In the genomic region with DNA sequence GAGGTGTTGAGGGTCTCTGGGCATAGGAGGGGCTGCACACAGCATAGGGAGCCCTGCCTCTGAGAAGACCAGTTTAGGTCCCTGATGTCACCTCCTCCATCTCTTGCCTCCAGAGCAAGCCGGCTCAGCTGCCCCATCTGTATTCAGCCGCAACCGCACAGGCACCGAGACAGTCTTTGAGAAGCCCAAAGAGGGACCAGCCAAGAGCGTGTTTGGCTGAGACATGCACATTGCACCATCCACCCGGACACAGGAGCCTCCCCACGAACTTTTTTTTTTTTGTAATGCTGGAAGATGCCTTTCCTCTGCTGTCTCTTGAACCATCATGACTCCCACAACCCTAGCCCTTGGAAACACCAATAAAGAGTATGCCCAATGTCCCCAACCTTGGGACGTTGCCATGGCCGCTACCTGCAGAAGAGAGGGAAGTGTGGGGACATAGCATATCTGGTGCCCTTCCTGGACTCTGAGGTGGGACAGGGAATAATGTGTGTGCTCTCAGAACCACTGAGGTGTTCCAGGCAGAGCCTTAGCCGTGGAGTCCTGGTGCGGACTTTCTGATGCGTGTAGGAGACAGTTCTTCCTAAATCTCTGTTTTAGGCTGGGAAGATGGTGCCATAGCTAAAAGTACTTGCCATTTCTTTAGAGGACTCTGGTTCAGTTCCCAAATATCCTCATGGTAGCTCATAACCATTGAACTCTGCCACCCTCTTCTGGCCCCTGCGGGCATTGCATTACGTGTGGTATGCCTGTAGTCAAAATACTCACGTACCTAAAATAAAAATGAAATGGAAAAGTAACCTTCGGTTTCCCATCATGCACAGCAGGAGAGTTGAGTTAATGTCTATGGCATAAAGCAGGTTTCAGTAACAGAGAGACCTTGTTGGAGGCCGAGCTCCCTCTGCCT, we compare ENCODE assay signal across 9 mouse cellular contexts. TPM values are rescaled to one million over a fixed set of nuclear protein-coding genes. Genes with fewer than 3 reads are reported as not detected.
DNase-seq lines count a peak whose midpoint lies in the region; ATAC-seq lines count a peak whose summit lies in the region.
"Had no signal": no experiment of that assay in that cellular context is flagged by ENCODE, and none has a peak within 500 bp of the region (broad histone marks: within the 10 kb centered on the region; RNA-seq: fewer than 3 reads in every experiment).

No protein-coding gene starts in this region.

- no peak overlapping the region for H3K4me2 ChIP-seq in hindbrain, embryonic 11.5 days (replicated peaks; ENCODE audit: low read depth, low read length)
- no peak overlapping the region for H3K4me2 ChIP-seq in hindbrain, embryonic 12.5 days (replicated peaks)
- H3K4me2 ChIP-seq: neural tube, embryonic 12.5 days had no signal

- no peaks in the 10 kb centered on the region for H3K9me3 ChIP-seq in hindbrain, embryonic 11.5 days (ENCODE audit: control insufficient read depth, low read length)
- H3K9me3 ChIP-seq in hindbrain, embryonic 12.5 days (replicated peaks) = no peaks in the 10 kb centered on the region
- H3K9me3 ChIP-seq: neural tube, embryonic 12.5 days had no signal

- ATAC-seq in hindbrain, embryonic 11.5 days (ENCODE audit: low FRiP score) = no peak
- ATAC-seq in hindbrain, embryonic 12.5 days (ENCODE audit: low FRiP score) = no peak
- peak; percentile 71 to 75 for ATAC-seq in hematopoietic stem cell, adult 5-6 weeks (replicated peaks in 1 of 2; ENCODE audit: insufficient read depth in 1 of 2, low FRiP score in 2 of 2, low TSS enrichment in 1 of 2, low read depth in 1 of 2, poor library complexity in 2 of 2, severe bottlenecking in 2 of 2)
- ATAC-seq in megakaryocyte progenitor cell, adult 5-6 weeks (replicated peaks; ENCODE audit: poor library complexity) = peak; percentile 82

- no peak overlapping the region for H3K4me3 ChIP-seq in hindbrain, embryonic 11.5 days (ENCODE audit: low read depth, low read length)
- H3K4me3 ChIP-seq in hindbrain, embryonic 12.5 days = no peak overlapping the region
- H3K4me3 ChIP-seq: neural tube, embryonic 12.5 days had no signal

- 85% methylated on average over 17 of the region's 17 CpGs for whole genome bisulfite sequencing in hindbrain, embryonic 11.5 days
- WGBS in hindbrain, embryonic 12.5 days = 85% methylated on average over 17 of the region's 17 CpGs

- no peaks in the 10 kb centered on the region for H3K4me1 ChIP-seq in hindbrain, embryonic 11.5 days (replicated peaks; ENCODE audit: control insufficient read depth, insufficient read depth, low read length)
- H3K4me1 ChIP-seq in hindbrain, embryonic 12.5 days = peaks cover 3% of the 10 kb centered on the region; the same call in 1 of the 2 replicates
- H3K4me1 ChIP-seq: neural tube, embryonic 12.5 days had no signal

- H3K9ac ChIP-seq in hindbrain, embryonic 11.5 days (ENCODE audit: low read depth, low read length) = no peak overlapping the region
- no peak overlapping the region for H3K9ac ChIP-seq in hindbrain, embryonic 12.5 days
- H3K9ac ChIP-seq: neural tube, embryonic 12.5 days had no signal

- no peaks in the 10 kb centered on the region for H3K36me3 ChIP-seq in hindbrain, embryonic 11.5 days (ENCODE audit: control insufficient read depth, insufficient read depth, low read length)
- H3K36me3 ChIP-seq in hindbrain, embryonic 12.5 days = 0 out of 2 replicates have a peak, but pooled peaks cover 11% of the 10 kb centered on the region

- DNase-seq in hindbrain, embryonic 11.5 days (ENCODE audit: low spot score) = peak; percentile 46
- peak; percentile 71 for DNase-seq in urinary bladder, postnatal 14 days (ENCODE audit: low spot score)
- no peak for DNase-seq in urinary bladder, postnatal 10 days (ENCODE audit: low spot score)
- DNase-seq in cerebellum, postnatal 10 days = peak; percentile 71 to 78
- no peak for DNase-seq in Muller cell, postnatal 12 days (ENCODE audit: inconsistent ontology term)

- no peaks in the 10 kb centered on the region for H3K27me3 ChIP-seq in hindbrain, embryonic 11.5 days (ENCODE audit: control insufficient read depth, insufficient read depth, low read length)
- H3K27me3 ChIP-seq in hindbrain, embryonic 12.5 days = no peaks in the 10 kb centered on the region
- H3K27me3 ChIP-seq: neural tube, embryonic 12.5 days had no signal

- H3K27ac ChIP-seq in hindbrain, embryonic 11.5 days (ENCODE audit: low read depth, low read length) = no peak overlapping the region
- H3K27ac ChIP-seq in hindbrain, embryonic 12.5 days = no peak overlapping the region
- H3K27ac ChIP-seq: neural tube, embryonic 12.5 days had no signal

RNA-seq across cellular contexts. Expression of a gene that starts 2.1 kb away (rescaled TPM):
- polyA plus RNA-seq in hindbrain, embryonic 11.5 days (2014; fragmentation: Nextera tagmentation; extraction: Ambion mirVana) = 0.94 and 1.2 TPM in 2 replicates
- polyA plus RNA-seq in hindbrain, embryonic 12.5 days (2016; fragmentation: Nextera tagmentation; extraction: Ambion mirVana) = 0.80 and 2.2 TPM in 2 replicates
- not detected in 2 replicates for total RNA-seq in hematopoietic stem cell, adult 5-6 weeks (2017)
- 0.47 and 0.49 TPM in 2 replicates for total RNA-seq in megakaryocyte progenitor cell, adult 5-6 weeks (2015)
- 0.27 and 0.50 TPM in 2 replicates for total RNA-seq in megakaryocyte progenitor cell, adult 5-6 weeks (2017)

RNA-seq across cellular contexts. Expression of a gene that starts 5.2 kb away (rescaled TPM):
- polyA plus RNA-seq in hindbrain, embryonic 11.5 days (2014; fragmentation: Nextera tagmentation; extraction: Ambion mirVana) = not detected in 2 replicates
- 0.08 and 0.19 TPM in 2 replicates for polyA plus RNA-seq in hindbrain, embryonic 12.5 days (2016; fragmentation: Nextera tagmentation; extraction: Ambion mirVana)
- 0.06 TPM in 1 of 2 replicates, not detected in the other for total RNA-seq in hematopoietic stem cell, adult 5-6 weeks (2017)
- total RNA-seq in megakaryocyte progenitor cell, adult 5-6 weeks (2015) = not detected in 2 replicates
- total RNA-seq in megakaryocyte progenitor cell, adult 5-6 weeks (2017) = not detected in 2 replicates
- polyA plus RNA-seq: neural tube, embryonic 12.5 days had no signal

RNA-seq across cellular contexts. Expression of a gene that starts 42.5 kb away (rescaled TPM):
- 0.27 TPM in 1 of 2 replicates, not detected in the other for polyA plus RNA-seq in hindbrain, embryonic 11.5 days (2014; fragmentation: Nextera tagmentation; extraction: Ambion mirVana)
- polyA plus RNA-seq in hindbrain, embryonic 12.5 days (2016; fragmentation: Nextera tagmentation; extraction: Ambion mirVana) = 0.27 and 0.89 TPM in 2 replicates
- not detected in 2 replicates for total RNA-seq in hematopoietic stem cell, adult 5-6 weeks (2017)
- total RNA-seq in megakaryocyte progenitor cell, adult 5-6 weeks (2015) = not detected in 2 replicates
- not detected in 2 replicates for total RNA-seq in megakaryocyte progenitor cell, adult 5-6 weeks (2017)

RNA-seq across cellular contexts. Expression of a gene that starts 55.7 kb away (rescaled TPM):
- 17.2 and 23.3 TPM in 2 replicates for polyA plus RNA-seq in hindbrain, embryonic 11.5 days (2014; fragmentation: Nextera tagmentation; extraction: Ambion mirVana)
- 26.1 and 30.0 TPM in 2 replicates for polyA plus RNA-seq in hindbrain, embryonic 12.5 days (2016; fragmentation: Nextera tagmentation; extraction: Ambion mirVana)
- 7.1 and 8.6 TPM in 2 replicates for total RNA-seq in hematopoietic stem cell, adult 5-6 weeks (2017)
- 7.1 and 10.9 TPM in 2 replicates for total RNA-seq in megakaryocyte progenitor cell, adult 5-6 weeks (2015)
- total RNA-seq in megakaryocyte progenitor cell, adult 5-6 weeks (2017) = 6.4 and 9.8 TPM in 2 replicates

Comparison
In these comparisons a context has a peak if more than half of its experiments do, and no peak if none do; other contexts are left out.
1. DNase-seq: peak in hindbrain, embryonic 11.5 days (single experiment), urinary bladder, postnatal 14 days (single experiment) and cerebellum, postnatal 10 days (2 of 2); none in urinary bladder, postnatal 10 days (single experiment) and Muller cell, postnatal 12 days (single experiment).
2. ATAC-seq: peak in hematopoietic stem cell, adult 5-6 weeks (2 of 2) and megakaryocyte progenitor cell, adult 5-6 weeks (single experiment); none in hindbrain, embryonic 11.5 days (single experiment) and hindbrain, embryonic 12.5 days (single experiment).